ENCODE assay signal across 9 mouse cellular contexts in genomic region chr3:138753182-138753885, GRCm38 (mm10). TPM values are rescaled to one million over a fixed set of nuclear protein-coding genes. Genes with fewer than 3 reads are reported as not detected.
DNase-seq lines count a peak whose midpoint lies in the region; ATAC-seq and TF ChIP-seq lines count a peak whose summit lies in the region.
"Had no signal": no experiment of that assay in that cellular context is flagged by ENCODE, and none has a peak within 500 bp of the region (broad histone marks: within the 10 kb centered on the region; RNA-seq: fewer than 3 reads in every experiment).

No protein-coding gene starts in this region.

- peaks cover 12% of the 10 kb centered on the region; the same call in 1 of the 2 replicates for H3K4me1 ChIP-seq in spleen, adult 2 months (ENCODE audit: control insufficient read depth, insufficient read depth, insufficient read length)
- H3K4me1 ChIP-seq in hindbrain, embryonic 15.5 days (replicated peaks), result peaks cover 21% of the 10 kb centered on the region

- intact Hi-C loops in gastrocnemius, adult 2 months (cut with DNase I), result no loop called here

- peak overlapping the region; percentile 0; the same call in 1 of the 2 replicates for H3K27ac ChIP-seq in gastrocnemius, adult 2 months
- H3K27ac ChIP-seq in spleen, adult 2 months (ENCODE audit: insufficient read depth, low read length), result no peak overlapping the region; the same call in 1 of the 2 replicates
- H3K27ac ChIP-seq in hindbrain, embryonic 15.5 days (replicated peaks), result no peak overlapping the region

- peak overlapping the region; percentile 49 for H3K4me3 ChIP-seq in gastrocnemius, adult 2 months
- peak overlapping the region; percentile 10; the same call in 1 of the 2 replicates for H3K4me3 ChIP-seq in spleen, adult 2 months (ENCODE audit: extremely low read depth, insufficient read depth, insufficient read length)
- H3K4me3 ChIP-seq in hindbrain, embryonic 15.5 days, result no peak overlapping the region

- WGBS in spleen, adult 2 months, result 6% methylated on average over 12 of the region's 12 CpGs
- 29% methylated on average over 12 of the region's 12 CpGs for WGBS in hindbrain, embryonic 15.5 days

- H3K36me3 ChIP-seq in spleen, adult 2 months (ENCODE audit: control insufficient read depth, insufficient read depth, low read length), result no peaks in the 10 kb centered on the region
- H3K36me3 ChIP-seq in hindbrain, embryonic 15.5 days, result no peaks in the 10 kb centered on the region

- H3K9me3 ChIP-seq in hindbrain, embryonic 15.5 days, result no peaks in the 10 kb centered on the region

- TF ChIP-seq CTCF in gastrocnemius, adult 2 months (IDR thresholded peaks at IDR 0.05), result no peak
- no peak for TF ChIP-seq CTCF in spleen, adult 2 months (IDR thresholded peaks at IDR 0.05; ENCODE audit: extremely low read depth, insufficient read depth, insufficient read length, insufficient replicate concordance)

- TF ChIP-seq POLR2A in spleen, adult 2 months (IDR thresholded peaks at IDR 0.05; ENCODE audit: low read depth, low read length), result no peak

- no peak for ATAC-seq in hindbrain, embryonic 15.5 days (ENCODE audit: low FRiP score, low read depth)

- peak; percentile 37 for DNase-seq in gastrocnemius, adult 2 months
- no peak for DNase-seq in gastrocnemius, postnatal 25 days
- DNase-seq in spleen, adult 2 months (ENCODE audit: low read depth in 1 of 2, low spot score in 2 of 2), result peak in 1 of 2 experiments; percentile 7
- no peak for DNase-seq in spleen, postnatal 4 days (ENCODE audit: low spot score in 2 of 2)
- peak; percentile 51 for DNase-seq in lung, postnatal 36 days
- no peak for DNase-seq in urinary bladder, adult 2 months (ENCODE audit: low spot score)
- no peak for DNase-seq in gastrocnemius, adult 18-20 months (ENCODE audit: low spot score)

- 0 out of 2 replicates have a peak overlapping the region, but pooled peaks have one; percentile 29 for H3K9ac ChIP-seq in hindbrain, embryonic 15.5 days

- 0 out of 2 replicates have a peak overlapping the region, but pooled peaks have one; percentile 11 for H3K4me2 ChIP-seq in hindbrain, embryonic 15.5 days

- H3K27me3 ChIP-seq in spleen, adult 2 months (ENCODE audit: control insufficient read depth, insufficient read depth, low read length), result no peaks in the 10 kb centered on the region
- H3K27me3 ChIP-seq in hindbrain, embryonic 15.5 days, result no peaks in the 10 kb centered on the region
- H3K27me3 ChIP-seq: CH12.LX had no signal

RNA-seq across cellular contexts. Expression of gene Tspan5, which starts 11.3 kb away (rescaled TPM):
- 1 to 10 TPM; 4.0 to 4.4 TPM for total RNA-seq in gastrocnemius, adult 2 months (2021)
- 1 to 10 TPM; 4.9 to 6.6 TPM for total RNA-seq in gastrocnemius, postnatal 25 days (2021)
- polyA plus RNA-seq in spleen, adult 2 months (2012; rRNA removed), result 3.9 and 4.7 TPM in 2 replicates
- polyA plus RNA-seq in hindbrain, embryonic 15.5 days (2015; fragmentation: Nextera tagmentation; extraction: Ambion mirVana), result 92.7 and 104 TPM in 2 replicates
- polyA plus RNA-seq in urinary bladder, adult 2 months (2012; rRNA removed), result 67.1 and 73.3 TPM in 2 replicates
- 1 to 10 TPM; 2.1 to 2.2 TPM for total RNA-seq in gastrocnemius, adult 18-20 months (2021)

Comparison
In these comparisons a context has a peak if more than half of its experiments do, and no peak if none do; other contexts are left out.
1. DNase-seq: peak in gastrocnemius, adult 2 months (single experiment) and lung, postnatal 36 days (single experiment); none in gastrocnemius, postnatal 25 days (single experiment), spleen, postnatal 4 days (0 of 2), urinary bladder, adult 2 months (single experiment) and gastrocnemius, adult 18-20 months (single experiment).